Mouse (Mus musculus) intestine, postnatal 0 days (tissue): ENCODE results near the gene Sh3bp1. TPM values are rescaled to one million over a fixed set of nuclear protein-coding genes. Genes with fewer than 3 reads are reported as not detected.

Experiments used
- ATAC-seq: fragments of 200-750 bp; cut with Nextera tagmentation; 2 replicates; pipeline ENCODE4 v1.8.0; 2017; ENCODE audit warnings: mild to moderate bottlenecking, moderate TSS enrichment, moderate library complexity
- H3K27ac ChIP-seq: fragments of 300-500 bp; sonication (generic); 2 replicates; pipeline ENCODE4 v1.5.1; 2014; ENCODE audit warnings: mild to moderate bottlenecking, low read depth, low read length, moderate library complexity
- H3K27me3 ChIP-seq: fragments of 300-500 bp; sonication (generic); replicated peaks from 2 replicates; pipeline ENCODE4 v1.6.1; 2014; ENCODE audit warnings: low read length, mixed read lengths; ENCODE audit not compliant: control insufficient read depth, insufficient read depth
- H3K36me3 ChIP-seq: fragments of 300-500 bp; sonication (generic); 2 replicates; pipeline ENCODE4 v1.6.1; 2014; ENCODE audit warnings: mild to moderate bottlenecking, moderate library complexity; ENCODE audit not compliant: control insufficient read depth, insufficient read depth
- H3K4me1 ChIP-seq: fragments of 300-500 bp; sonication (generic); replicated peaks from 2 replicates; pipeline ENCODE4 v1.6.1; 2014; ENCODE audit warnings: antibody characterized with exemption, low read length, mixed read lengths; ENCODE audit not compliant: control insufficient read depth, insufficient read depth
- H3K4me2 ChIP-seq: fragments of 300-500 bp; sonication (generic); replicated peaks from 2 replicates; pipeline ENCODE4 v1.6.1; 2014; ENCODE audit warnings: low read depth, mild to moderate bottlenecking, moderate library complexity
- H3K4me3 ChIP-seq: fragments of 300-500 bp; sonication (generic); 2 replicates; pipeline ENCODE4 v1.5.1; 2014; ENCODE audit warnings: low read depth, low read length
- H3K9ac ChIP-seq: fragments of 300-500 bp; sonication (generic); 2 replicates; pipeline ENCODE4 v1.6.1; 2014; ENCODE audit warnings: mild to moderate bottlenecking, low read depth, low read length
- H3K9me3 ChIP-seq: fragments of 300-500 bp; sonication (generic); 2 replicates; pipeline ENCODE4 v1.6.1; 2016; ENCODE audit warnings: mixed run types; ENCODE audit not compliant: control insufficient read depth
- CTCF ChIP-seq: sonication (generic); IDR thresholded peaks from 2 replicates; pipeline ENCODE4 v1.5.1; 2016; ENCODE audit warnings: low read depth, mild to moderate bottlenecking, control low read depth, antibody characterized with exemption, moderate library complexity
- WGBS: fragments of 180-500 bp; shearing (Covaris S2); extraction: QIAGEN DNeasy Blood & Tissue Kit; methylation state at CpG from one replicate; pipeline ENCODE4 v1.1.7; 2014; 5-methylcytosine and 5-hydroxymethylcytosine counted together
- polyA plus RNA-seq: library from polyadenylated mRNA; unstranded; fragments of >200 nt; fragmentation: Nextera tagmentation; extraction: Ambion mirVana; gene quantifications from 2 replicates; pipeline ENCODE4 v1.2.1, GENCODE M21; 2015

Gene Sh3bp1
- polyA plus RNA-seq, 1 experiment from 2014 or later = 7.2 TPM

DNA sequence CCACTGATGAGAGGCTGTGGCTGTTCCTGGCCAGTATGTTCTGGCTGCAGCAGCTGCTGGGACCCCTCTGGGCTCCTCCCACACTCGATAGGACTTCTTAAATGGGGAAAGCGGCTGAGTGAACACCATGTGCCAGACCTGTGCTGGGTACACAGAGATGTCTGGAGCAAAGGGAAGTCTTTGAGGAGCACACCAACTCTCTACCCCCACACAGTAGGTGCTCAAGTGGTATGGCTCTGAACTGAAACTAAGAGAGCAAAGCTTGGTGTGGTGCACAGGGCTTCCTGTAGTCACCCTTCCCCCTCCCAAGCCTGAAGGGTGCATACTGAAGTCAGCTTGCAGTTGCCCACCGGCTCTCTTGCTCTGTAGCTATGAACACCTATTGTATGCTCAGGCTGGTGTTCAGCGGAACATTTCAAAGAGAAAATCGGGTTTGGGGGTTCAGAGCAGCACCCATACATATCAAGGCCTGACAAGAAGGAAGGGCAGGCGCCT lies 1.0 kb upstream of the Sh3bp1 start:
- TF ChIP-seq CTCF = no peak

DNA sequence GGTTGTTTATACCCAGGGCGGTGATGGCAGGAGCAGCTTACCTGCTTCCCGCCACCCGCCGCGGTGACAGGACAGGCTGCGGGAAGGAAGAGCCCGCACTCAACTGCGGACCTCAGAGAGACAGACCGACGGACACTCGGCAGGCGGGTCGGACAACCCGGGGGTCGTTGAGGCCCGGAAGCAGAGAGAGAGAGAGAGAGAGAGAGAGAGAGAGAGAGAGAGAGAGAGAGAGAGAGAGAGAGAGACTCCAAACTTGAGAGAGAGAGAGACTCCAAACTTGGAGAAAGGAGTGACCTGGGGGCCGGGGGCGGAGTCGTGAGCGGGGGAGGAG lies 194 bp upstream of the Sh3bp1 start, which contains the start of gene Gm49510:
Gm49510 (plus strand) TSS at position 259 of the 331 bp plus-strand sequence.
- H3K27ac ChIP-seq = peak within 1 kb of the TSS; percentile 41; the same call in 1 of the 2 replicates
- peak within 1 kb of the TSS; percentile 59 for H3K4me3 ChIP-seq
- peaks cover 14% of the 10 kb centered on the region for H3K4me1 ChIP-seq
- WGBS = 2% methylated on average over 20 of the region's 20 CpGs
- ATAC-seq = no peak
- TF ChIP-seq CTCF = no peak
- H3K27me3 ChIP-seq = no peaks in the 10 kb centered on the region
- no peaks in the 10 kb centered on the region for H3K9me3 ChIP-seq
- H3K4me2 ChIP-seq = peak within 1 kb of the TSS; percentile 88
- H3K36me3 ChIP-seq = peaks cover 11% of the 10 kb centered on the region; the same call in 1 of the 2 replicates
- H3K9ac ChIP-seq = peak within 1 kb of the TSS; percentile 54

More for the DNA sequence above, 1.0 kb upstream of the Sh3bp1 start:
- Histone ChIP-seq H3K27ac (no peak overlapping the region), H3K9ac (no peak overlapping the region), H3K27me3 (no peaks in the 10 kb centered on the region), H3K4me2 (peak overlapping the region; percentile 88), H3K4me3 (no peak overlapping the region), H3K4me1 (peaks cover 14% of the 10 kb centered on the region), H3K36me3 (peaks cover 12% of the 10 kb centered on the region), H3K9me3 (no peaks in the 10 kb centered on the region)
- 61% methylated on average over 6 of the region's 6 CpGs for WGBS
- ATAC-seq = no peak

DNA sequence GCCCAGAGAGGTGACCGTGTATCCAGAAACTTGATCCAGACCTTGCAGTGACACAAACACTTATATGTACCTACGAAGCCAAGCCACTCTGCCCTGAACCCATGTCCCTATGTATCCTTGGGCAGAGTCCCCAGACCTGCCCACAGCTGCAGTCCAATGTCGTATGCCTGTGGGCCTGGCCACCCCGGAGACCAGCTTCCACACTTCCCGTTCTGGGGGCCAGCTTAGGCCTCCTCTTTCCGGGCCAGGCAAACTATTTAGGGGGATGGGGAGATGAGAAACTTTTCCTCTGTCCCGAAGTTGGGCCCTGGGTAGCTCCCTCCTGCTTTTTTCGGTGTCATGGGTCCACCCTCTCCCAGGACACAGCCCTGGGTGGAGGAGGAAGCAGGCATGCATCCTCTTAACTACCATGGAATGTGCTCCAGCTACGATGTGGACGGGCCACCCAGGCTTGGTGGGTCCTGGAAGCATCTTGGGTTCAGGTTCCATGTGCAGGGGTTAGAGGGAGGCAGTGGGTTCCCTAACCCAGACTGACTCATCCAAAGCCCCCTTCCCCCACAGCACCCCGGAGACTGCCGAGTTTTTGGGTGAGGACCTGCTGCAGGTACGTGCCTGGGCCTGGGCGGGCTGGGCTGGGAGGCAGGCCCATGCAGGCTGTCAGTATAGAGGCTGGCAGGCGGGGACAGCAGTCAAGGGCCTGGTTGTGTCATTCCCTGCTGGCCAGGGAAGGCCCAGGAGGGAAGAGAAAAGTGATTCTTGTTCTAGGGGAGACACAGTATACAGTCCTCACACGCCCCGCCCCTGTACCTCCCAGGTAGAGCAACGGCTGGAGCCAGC lies 1.2 kb downstream of the Sh3bp1 start:
- 24% methylated on average over 18 of the region's 18 CpGs for WGBS
- Histone ChIP-seq H3K4me2 (peak overlapping the region; percentile 88), H3K9me3 (no peaks in the 10 kb centered on the region), H3K27me3 (no peaks in the 10 kb centered on the region), H3K4me1 (peaks cover 14% of the 10 kb centered on the region), H3K9ac (peak overlapping the region; percentile 54; the same call in 1 of the 2 replicates), H3K4me3 (peak overlapping the region; percentile 59), H3K36me3 (peaks cover 10% of the 10 kb centered on the region; the same call in 1 of the 2 replicates), H3K27ac (0 out of 2 replicates have a peak overlapping the region, but pooled peaks have one; percentile 41)
- TF ChIP-seq CTCF = no peak
- ATAC-seq = no peak

DNA sequence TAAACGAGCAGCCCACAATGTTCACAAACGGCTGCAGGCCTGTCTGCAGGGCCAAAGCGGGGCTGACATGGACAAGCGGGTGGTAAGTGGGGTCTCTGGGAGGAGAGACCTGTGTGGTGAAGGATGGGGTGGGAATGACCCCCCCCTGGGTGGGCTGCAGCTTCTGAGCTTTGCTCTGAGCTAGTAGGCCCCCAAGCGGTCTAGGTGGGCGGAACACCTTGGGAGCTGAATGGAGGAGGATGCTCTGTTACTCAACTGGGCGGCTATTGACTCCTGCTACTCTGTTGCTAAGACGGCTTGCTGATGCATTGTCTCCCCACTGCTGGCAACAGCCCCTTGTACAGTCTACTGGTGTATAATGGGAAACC lies 1.8 kb downstream of the Sh3bp1 start:
- peaks cover 11% of the 10 kb centered on the region; the same call in 1 of the 2 replicates for H3K36me3 ChIP-seq
- H3K9me3 ChIP-seq = no peaks in the 10 kb centered on the region
- no peak overlapping the region for H3K4me3 ChIP-seq
- H3K9ac ChIP-seq = no peak overlapping the region
- WGBS = 61% methylated on average over 8 of the region's 8 CpGs
- H3K27ac ChIP-seq = no peak overlapping the region
- no peak for ATAC-seq
- peaks cover 14% of the 10 kb centered on the region for H3K4me1 ChIP-seq
- peak; percentile 22 for TF ChIP-seq CTCF
- H3K4me2 ChIP-seq = peak overlapping the region; percentile 88
- H3K27me3 ChIP-seq = no peaks in the 10 kb centered on the region

- H3K4me1 ChIP-seq = peaks cover 8% of the 10 kb centered on the region; the same call in 1 of the 2 replicates
- no peaks in the 10 kb centered on the region for H3K27me3 ChIP-seq
- no peak overlapping the region for H3K27ac ChIP-seq
- WGBS = 0% methylated on average over 2 of the region's 2 CpGs
- H3K36me3 ChIP-seq = peaks cover 29% of the 10 kb centered on the region; the same call in 1 of the 2 replicates
- 0 out of 2 replicates have a peak overlapping the region, but pooled peaks have one; percentile 13 for H3K4me2 ChIP-seq
- TF ChIP-seq CTCF = peak; percentile 95
- H3K9ac ChIP-seq = 0 out of 2 replicates have a peak overlapping the region, but pooled peaks have one; percentile 34
- 0 out of 2 replicates have a peak, but pooled peaks have one; percentile 28 for ATAC-seq
- H3K4me3 ChIP-seq = no peak overlapping the region
- H3K9me3 ChIP-seq = no peaks in the 10 kb centered on the region
Observed at GRCm38 (mm10) chr15:78903243-78903642, 3.7 kb downstream of the Sh3bp1 start.

DNA sequence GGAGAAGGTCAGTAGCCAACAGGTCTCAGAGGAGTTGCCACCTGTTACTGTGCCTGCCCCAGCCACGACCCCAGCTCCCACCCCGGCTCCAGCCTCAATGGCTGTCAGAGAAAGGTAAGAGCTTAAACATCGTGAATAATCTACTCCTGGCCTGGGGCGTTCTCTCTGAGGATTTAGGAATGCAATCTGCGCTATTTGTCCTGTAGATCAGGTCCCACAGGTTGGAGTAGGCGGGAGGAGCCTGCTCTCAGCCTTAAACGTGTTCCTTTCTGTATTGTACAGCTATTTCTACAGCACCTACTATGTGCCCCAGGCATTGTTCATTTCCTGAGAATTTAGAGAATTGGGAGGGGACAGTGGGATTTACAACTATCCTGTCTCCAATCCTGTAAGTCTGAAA lies 8.8 kb downstream of the Sh3bp1 start:
- Histone ChIP-seq H3K9me3 (no peaks in the 10 kb centered on the region), H3K27me3 (no peaks in the 10 kb centered on the region), H3K4me3 (no peak overlapping the region), H3K36me3 (peaks cover 36% of the 10 kb centered on the region; the same call in 1 of the 2 replicates), H3K27ac (no peak overlapping the region), H3K9ac (no peak overlapping the region), H3K4me1 (no peaks in the 10 kb centered on the region; the same call in 1 of the 2 replicates), H3K4me2 (no peak overlapping the region)
- ATAC-seq = no peak
- no peak for TF ChIP-seq CTCF
- WGBS = 74% methylated on average over 7 of the region's 7 CpGs
